In genomic region chr2:104096796-104097195, GRCm38 (mm10) we compare ENCODE assay signal across 15 mouse cellular contexts. TPM values are rescaled to one million over a fixed set of nuclear protein-coding genes. Genes with fewer than 3 reads are reported as not detected.
DNase-seq lines count a peak whose midpoint lies in the region; ATAC-seq and TF ChIP-seq lines count a peak whose summit lies in the region.
"Not testable (repeated sequence)": the region's sequence is repeated elsewhere in the genome, so short reads cannot be mapped to it uniquely, and the experiment has no call there.
"Had no signal": no experiment of that assay in that cellular context is flagged by ENCODE, and none has a peak within 500 bp of the region (broad histone marks: within the 10 kb centered on the region; RNA-seq: fewer than 3 reads in every experiment).

No protein-coding gene starts in this region.

- not testable (repeated sequence) for H3K36me3 ChIP-seq in heart, embryonic 16.5 days (ENCODE audit: control insufficient read depth, insufficient read depth); intestine, postnatal 0 days (ENCODE audit: control insufficient read depth, insufficient read depth); lung, embryonic 14.5 days (ENCODE audit: insufficient read depth); neural tube, embryonic 12.5 days

- 68% methylated on average over 1 of the region's 1 CpGs for WGBS in heart, embryonic 16.5 days
- 82% methylated on average over 1 of the region's 1 CpGs for WGBS in intestine, postnatal 0 days
- 86% methylated on average over 1 of the region's 1 CpGs for WGBS in lung, embryonic 14.5 days
- WGBS in neural tube, embryonic 12.5 days, result 73% methylated on average over 1 of the region's 1 CpGs

- DNase-seq in ZHBTc4 (ENCODE audit: low read depth, low spot score) (peak; percentile 26), liver (peak; percentile 2)
- DNase-seq in gastrocnemius, adult 2 months; lung, embryonic 14.5 days: not testable (repeated sequence)

- intact Hi-C loops in gastrocnemius, adult 2 months (cut with DNase I), result loop anchor here (2.0 kb wide), 1 partner anchor 62 kb away; no protein-coding TSS in a partner anchor

- H3K27me3 ChIP-seq in heart, embryonic 16.5 days (ENCODE audit: control insufficient read depth, insufficient read depth, low read length); intestine, postnatal 0 days (replicated peaks; ENCODE audit: control insufficient read depth, insufficient read depth, low read length); lung, embryonic 14.5 days (ENCODE audit: insufficient read depth, low read length); neural tube, embryonic 12.5 days (replicated peaks): not testable (repeated sequence)

- peak overlapping the region; percentile 95 for H3K27ac ChIP-seq in gastrocnemius, adult 2 months
- H3K27ac ChIP-seq in heart, embryonic 16.5 days (ENCODE audit: low read length), result peak overlapping the region; percentile 39; the same call in 1 of the 2 replicates
- H3K27ac ChIP-seq in intestine, postnatal 0 days (ENCODE audit: low read depth, low read length); lung, embryonic 14.5 days (ENCODE audit: low read depth); neural tube, embryonic 12.5 days: not testable (repeated sequence)

- H3K9me3 ChIP-seq in heart, embryonic 16.5 days (replicated peaks; ENCODE audit: control insufficient read depth, low read length); intestine, postnatal 0 days (ENCODE audit: control insufficient read depth); lung, embryonic 14.5 days (ENCODE audit: low read depth, low read length); neural tube, embryonic 12.5 days: not testable (repeated sequence)

- not testable (repeated sequence) for TF ChIP-seq CTCF in gastrocnemius, adult 2 months (IDR thresholded peaks at IDR 0.05); lung, embryonic 14.5 days (IDR thresholded peaks at IDR 0.05; ENCODE audit: low read depth)
- TF ChIP-seq CTCF in intestine, postnatal 0 days (IDR thresholded peaks at IDR 0.05; ENCODE audit: low read depth), result peak; percentile 15; the same call in 1 of the 2 replicates

- H3K4me3 ChIP-seq in gastrocnemius, adult 2 months, result peak overlapping the region; percentile 74
- peak overlapping the region; percentile 74 for H3K4me3 ChIP-seq in heart, embryonic 16.5 days (ENCODE audit: low read length)
- H3K4me3 ChIP-seq in intestine, postnatal 0 days (ENCODE audit: low read depth, low read length), result peak overlapping the region; percentile 50; the same call in 1 of the 2 replicates
- H3K4me3 ChIP-seq in lung, embryonic 14.5 days (ENCODE audit: low read depth, low read length), result peak overlapping the region; percentile 50; the same call in 1 of the 2 replicates
- H3K4me3 ChIP-seq in neural tube, embryonic 12.5 days, result not testable (repeated sequence)

- H3K4me1 ChIP-seq in heart, embryonic 16.5 days (ENCODE audit: control insufficient read depth, insufficient read depth, low read length), result peaks cover 11% of the 10 kb centered on the region
- not testable (repeated sequence) for H3K4me1 ChIP-seq in intestine, postnatal 0 days (replicated peaks; ENCODE audit: control insufficient read depth, insufficient read depth, low read length); lung, embryonic 14.5 days (ENCODE audit: insufficient read depth); neural tube, embryonic 12.5 days

- ATAC-seq in heart, embryonic 16.5 days (replicated peaks; ENCODE audit: extremely low read depth, insufficient read depth, low FRiP score); intestine, postnatal 0 days; lung, embryonic 14.5 days (ENCODE audit: insufficient read depth); neural tube, embryonic 12.5 days (ENCODE audit: low FRiP score, low read depth): not testable (repeated sequence)

- H3K4me2 ChIP-seq in heart, embryonic 16.5 days (ENCODE audit: low read depth, low read length), result peak overlapping the region; percentile 64
- H3K4me2 ChIP-seq in intestine, postnatal 0 days (replicated peaks; ENCODE audit: low read depth), result not testable (repeated sequence)
- peak overlapping the region; percentile 80 for H3K4me2 ChIP-seq in lung, embryonic 14.5 days
- peak overlapping the region; percentile 66; the same call in 1 of the 2 replicates for H3K4me2 ChIP-seq in neural tube, embryonic 12.5 days (replicated peaks)

- not testable (repeated sequence) for H3K9ac ChIP-seq in heart, embryonic 16.5 days (ENCODE audit: low read length); intestine, postnatal 0 days (ENCODE audit: low read depth, low read length); lung, embryonic 14.5 days; neural tube, embryonic 12.5 days

RNA-seq across cellular contexts. Expression of gene Cd59a, which starts 1.2 kb away (rescaled TPM):
- total RNA-seq in gastrocnemius, adult 2 months (2021), result 10 to 100 TPM; 14.3 to 18.4 TPM
- polyA plus RNA-seq in heart, embryonic 16.5 days (2015; fragmentation: Nextera tagmentation; extraction: Ambion mirVana), result 51.5 and 53.5 TPM in 2 replicates
- 71.9 and 82.3 TPM in 2 replicates for polyA plus RNA-seq in intestine, postnatal 0 days (2015; fragmentation: Nextera tagmentation; extraction: Ambion mirVana)
- 17.8 and 18.4 TPM in 2 replicates for polyA plus RNA-seq in lung, embryonic 14.5 days (2014; fragmentation: Nextera tagmentation; extraction: Ambion mirVana)
- polyA plus RNA-seq in neural tube, embryonic 12.5 days (2016; fragmentation: Nextera tagmentation; extraction: Ambion mirVana), result 22.0 and 22.4 TPM in 2 replicates

RNA-seq across cellular contexts. Expression of gene A930018P22Rik, which starts 25.8 kb away (rescaled TPM):
- total RNA-seq in gastrocnemius, adult 2 months (2021), result under 1 TPM; 0.39 to 0.61 TPM
- polyA plus RNA-seq in heart, embryonic 16.5 days (2015; fragmentation: Nextera tagmentation; extraction: Ambion mirVana), result 0.19 TPM in 1 of 2 replicates, not detected in the other
- 0.48 and 0.88 TPM in 2 replicates for polyA plus RNA-seq in intestine, postnatal 0 days (2015; fragmentation: Nextera tagmentation; extraction: Ambion mirVana)
- not detected in 2 replicates for polyA plus RNA-seq in lung, embryonic 14.5 days (2014; fragmentation: Nextera tagmentation; extraction: Ambion mirVana)
- polyA plus RNA-seq in neural tube, embryonic 12.5 days (2016; fragmentation: Nextera tagmentation; extraction: Ambion mirVana), result 0.24 and 0.26 TPM in 2 replicates
- total RNA-seq: left cerebral cortex, adult 18-20 months had no signal
- polyA plus RNA-seq: forebrain, embryonic 16.5 days; hindbrain, embryonic 16.5 days; limb, embryonic 10.5 days had no signal

RNA-seq across cellular contexts. Expression of gene Cd59b, which starts 27.1 kb away (rescaled TPM):
- total RNA-seq in gastrocnemius, adult 2 months (2021), result 1 to 10 TPM; 1.7 to 4.2 TPM
- polyA plus RNA-seq in heart, embryonic 16.5 days (2015; fragmentation: Nextera tagmentation; extraction: Ambion mirVana), result 4.7 and 5.1 TPM in 2 replicates
- polyA plus RNA-seq in intestine, postnatal 0 days (2015; fragmentation: Nextera tagmentation; extraction: Ambion mirVana), result 4.3 and 6.3 TPM in 2 replicates
- 2.8 and 4.5 TPM in 2 replicates for polyA plus RNA-seq in lung, embryonic 14.5 days (2014; fragmentation: Nextera tagmentation; extraction: Ambion mirVana)
- polyA plus RNA-seq in neural tube, embryonic 12.5 days (2016; fragmentation: Nextera tagmentation; extraction: Ambion mirVana), result 2.6 TPM in 2 replicates

RNA-seq across cellular contexts. Expression of gene Gm10799, which starts 28.4 kb away (rescaled TPM):
- total RNA-seq in gastrocnemius, adult 2 months (2021), result not detected
- not detected in 2 replicates for polyA plus RNA-seq in heart, embryonic 16.5 days (2015; fragmentation: Nextera tagmentation; extraction: Ambion mirVana)
- not detected in 2 replicates for polyA plus RNA-seq in intestine, postnatal 0 days (2015; fragmentation: Nextera tagmentation; extraction: Ambion mirVana)
- not detected in 2 replicates for polyA plus RNA-seq in lung, embryonic 14.5 days (2014; fragmentation: Nextera tagmentation; extraction: Ambion mirVana)
- not detected in 2 replicates for polyA plus RNA-seq in neural tube, embryonic 12.5 days (2016; fragmentation: Nextera tagmentation; extraction: Ambion mirVana)
- total RNA-seq: adrenal gland, postnatal 14 days; gastrocnemius, adult 18-20 months; heart, adult 18-20 months; layer of hippocampus, adult 18-20 months; left cerebral cortex, adult 18-20 months had no signal
- polyA plus RNA-seq: forebrain, embryonic 16.5 days; hindbrain, embryonic 16.5 days; limb, embryonic 10.5 days had no signal

RNA-seq across cellular contexts. Expression of gene Gm10912, which starts 31.2 kb away (rescaled TPM):
- under 1 TPM; 0.36 to 0.38 TPM for total RNA-seq in gastrocnemius, adult 2 months (2021)
- not detected in 2 replicates for polyA plus RNA-seq in heart, embryonic 16.5 days (2015; fragmentation: Nextera tagmentation; extraction: Ambion mirVana)
- polyA plus RNA-seq in intestine, postnatal 0 days (2015; fragmentation: Nextera tagmentation; extraction: Ambion mirVana), result not detected in 2 replicates
- not detected in 2 replicates for polyA plus RNA-seq in lung, embryonic 14.5 days (2014; fragmentation: Nextera tagmentation; extraction: Ambion mirVana)
- polyA plus RNA-seq in neural tube, embryonic 12.5 days (2016; fragmentation: Nextera tagmentation; extraction: Ambion mirVana), result not detected in 2 replicates
- polyA plus RNA-seq: forebrain, embryonic 16.5 days; hindbrain, embryonic 16.5 days; limb, embryonic 10.5 days had no signal
